Mouse (Mus musculus): ENCODE measurements around the gene Pom121.
A peak's percentile ranks its signal among the peaks of the same experiment; 100 is the strongest.
"Not testable (repeated sequence)": the region's sequence is repeated elsewhere in the genome, so short reads cannot be mapped to it uniquely, and the experiment has no call there.

Pom121 gene

DNA sequence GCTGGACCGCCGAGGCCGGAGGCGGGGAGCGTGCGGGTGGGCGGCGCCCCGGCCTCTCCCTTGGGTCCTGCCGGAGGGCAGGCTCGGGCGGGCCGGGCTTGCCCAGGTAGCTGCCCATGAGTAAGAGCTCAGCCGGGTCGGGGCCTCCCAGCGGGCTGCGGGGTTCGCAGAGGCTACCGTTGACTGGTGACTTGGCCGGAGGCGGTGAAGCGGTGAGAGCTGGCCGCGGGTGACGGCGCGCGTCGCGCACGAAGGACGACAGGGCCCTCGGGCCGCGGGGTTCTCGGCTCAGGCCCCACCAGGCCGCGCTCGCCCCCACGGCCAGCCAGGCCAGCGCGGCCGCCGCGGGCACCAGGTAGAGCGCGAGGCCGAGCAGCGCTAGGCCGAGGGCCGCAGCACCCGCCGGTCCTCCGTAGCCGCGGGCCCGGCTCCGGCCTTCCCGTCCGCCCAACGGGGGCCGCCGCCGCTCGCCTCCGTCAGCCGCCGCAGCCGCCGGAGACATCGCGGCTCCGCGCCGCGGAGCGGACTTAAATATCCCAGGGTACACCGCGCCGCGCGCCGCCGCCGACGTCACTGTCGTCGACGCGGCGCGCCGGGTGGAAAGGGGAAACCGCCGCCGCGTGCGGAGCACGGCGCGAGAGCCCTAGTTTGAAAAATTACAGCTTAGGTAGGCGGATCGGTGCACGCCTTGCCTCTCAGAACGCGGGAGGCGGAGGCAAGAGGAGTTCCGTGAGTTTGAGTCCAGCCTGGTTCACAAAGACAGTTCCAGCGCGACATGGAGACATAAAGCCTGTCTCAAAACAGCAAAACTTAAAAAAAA is at the start of gene Pom121:
Pom121 (minus strand) TSS at position 543 of the 820 bp plus-strand sequence.
- peak; percentile 66 for DNase-seq (ENCODE audit: low read depth, low spot score)

DNA sequence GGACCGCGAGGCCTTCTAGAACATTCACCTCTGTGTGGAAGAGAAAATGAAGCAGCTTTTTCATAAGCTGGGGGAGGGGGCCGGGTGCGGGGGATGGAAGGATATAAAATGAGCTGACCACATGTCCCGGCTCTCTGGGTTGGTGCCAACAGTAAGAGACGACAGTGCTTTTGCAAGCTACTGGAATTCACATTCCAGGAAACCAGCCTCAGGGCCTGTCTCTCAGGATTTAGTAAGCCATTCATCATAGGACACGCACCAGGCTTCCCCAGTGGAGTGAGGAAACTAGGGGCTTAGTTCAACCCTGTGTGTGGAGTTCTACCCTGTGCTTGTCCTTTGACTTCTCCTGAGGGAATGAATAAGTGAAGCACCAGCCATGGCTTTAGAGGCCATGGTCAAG is 48.1 kb upstream of the Pom121 start:
- DNase-seq (ENCODE audit: low read depth, low spot score), result no peak

DNA sequence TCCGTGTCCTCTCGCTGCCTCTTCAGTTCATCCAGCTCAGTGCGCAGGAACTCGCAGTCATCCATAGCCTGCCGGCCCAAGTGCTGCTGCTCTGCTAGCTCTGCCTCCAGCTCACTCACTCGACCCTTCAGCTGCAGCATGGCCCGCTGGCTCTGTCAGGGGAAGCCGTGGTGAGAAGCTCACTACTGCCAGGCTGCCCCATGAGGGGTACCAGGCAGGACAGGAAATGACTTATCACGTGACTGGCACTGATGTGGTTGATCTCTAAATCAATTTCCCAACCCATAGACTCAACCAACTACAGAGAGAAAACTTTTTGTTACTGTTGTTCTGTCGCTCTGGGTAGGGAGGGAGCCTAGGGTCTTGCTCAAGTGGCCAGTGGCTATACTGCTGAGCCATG is 40.7 kb upstream of the Pom121 start:
- DNase-seq (ENCODE audit: low read depth, low spot score), result no peak

DNA sequence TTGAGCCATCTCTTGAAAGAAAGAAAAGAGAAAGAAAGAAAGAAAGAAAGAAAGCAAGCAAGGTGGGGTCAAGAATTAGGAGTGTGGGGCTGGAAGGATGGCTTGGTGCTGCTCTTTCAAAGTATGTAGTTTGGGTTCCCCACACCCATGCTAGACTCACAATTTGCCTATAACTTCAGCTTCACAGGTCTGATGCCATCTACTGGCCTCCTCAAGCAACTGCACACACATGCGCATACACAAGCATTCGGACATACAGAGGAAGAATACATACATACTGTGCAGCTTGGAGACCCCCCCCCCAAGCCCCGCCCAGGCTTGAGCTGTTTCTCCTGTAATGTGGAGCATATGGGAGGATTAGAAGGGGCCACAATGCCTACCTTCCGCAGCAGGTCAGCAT is 39.5 kb upstream of the Pom121 start:
- DNase-seq (ENCODE audit: low read depth, low spot score), result no peak

DNA sequence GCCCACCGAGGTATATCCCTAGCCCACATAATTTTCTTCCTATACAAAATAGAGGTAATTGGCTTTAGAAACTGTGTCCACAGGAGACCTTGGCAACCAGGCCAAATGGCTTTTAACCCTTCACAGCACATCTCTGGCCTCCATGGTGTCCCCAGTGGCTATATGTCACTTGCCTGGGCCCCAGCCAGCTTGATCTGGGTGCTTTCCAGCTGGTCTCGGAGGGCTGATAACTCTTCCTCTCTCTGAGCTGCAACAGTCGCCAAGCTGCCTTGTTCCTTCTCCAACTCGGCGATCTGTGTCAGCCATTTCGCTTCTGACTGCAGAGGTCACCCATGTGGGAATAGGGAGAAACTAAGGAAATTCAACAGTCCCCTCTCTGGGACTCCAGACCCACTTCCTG is 36.8 kb upstream of the Pom121 start:
- DNase-seq (ENCODE audit: low read depth, low spot score), result no peak

DNA sequence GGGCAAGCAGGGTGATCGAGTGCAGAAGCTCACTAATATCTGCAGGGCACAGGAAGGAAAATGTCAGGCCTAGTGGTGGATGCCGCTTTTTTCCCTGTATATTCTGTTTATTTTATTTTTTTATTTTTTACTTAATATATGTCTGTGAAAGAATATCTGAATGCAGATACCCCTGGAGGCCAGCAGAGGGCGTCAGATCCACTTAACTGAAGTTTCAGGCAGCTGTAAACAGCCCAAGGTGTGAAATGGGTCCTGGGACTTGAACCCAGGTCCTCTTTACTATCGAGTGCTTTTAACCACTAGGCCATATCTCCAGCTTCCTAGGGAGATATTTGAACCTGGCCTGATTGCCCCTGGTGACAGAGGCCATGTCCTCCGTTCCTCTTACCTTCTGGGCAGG is 34.4 kb upstream of the Pom121 start:
- no peak for DNase-seq (ENCODE audit: low read depth, low spot score)

DNA sequence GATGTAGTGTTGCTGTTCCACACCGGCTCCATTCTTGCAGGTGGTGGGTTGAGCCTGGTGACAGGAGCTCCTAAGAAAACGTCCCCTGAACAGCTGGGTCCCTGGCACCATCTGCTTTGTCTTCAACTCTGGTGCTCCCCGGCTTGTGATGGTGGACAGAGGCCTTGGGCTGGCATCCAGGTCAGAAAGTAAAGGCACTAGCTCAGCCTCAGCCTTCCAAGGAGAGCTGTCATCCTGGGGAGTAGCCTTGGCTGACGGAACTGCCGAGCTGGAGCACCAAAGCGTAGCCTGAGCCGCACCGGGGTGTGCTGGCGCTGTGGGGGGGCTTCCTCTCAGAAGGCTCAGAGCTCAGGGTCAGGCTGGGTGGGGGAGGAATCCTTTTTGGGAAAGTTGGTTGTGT is 15.9 kb upstream of the Pom121 start:
- no peak for DNase-seq (ENCODE audit: low read depth, low spot score)

DNA sequence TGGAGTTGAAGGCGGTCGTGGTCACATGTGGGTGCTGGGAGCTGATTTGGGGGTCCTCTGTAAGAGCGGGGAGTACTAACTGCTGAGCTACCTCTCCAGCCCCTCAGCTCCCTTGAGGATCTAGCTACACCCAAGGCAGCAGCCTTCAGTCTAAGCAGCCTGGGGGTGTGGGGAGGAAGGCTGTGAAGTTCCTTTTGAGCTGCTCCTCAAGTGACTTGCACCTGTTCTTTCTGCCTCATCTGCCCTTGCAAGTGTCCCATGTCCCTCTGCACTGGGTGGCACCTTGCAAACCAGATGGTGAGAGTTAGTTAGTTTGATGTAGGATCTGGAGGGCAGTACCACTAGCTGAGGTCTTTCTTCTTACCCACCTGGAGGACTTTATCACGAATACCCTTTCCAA is 13.8 kb upstream of the Pom121 start:
- DNase-seq (ENCODE audit: low read depth, low spot score), result no peak

DNA sequence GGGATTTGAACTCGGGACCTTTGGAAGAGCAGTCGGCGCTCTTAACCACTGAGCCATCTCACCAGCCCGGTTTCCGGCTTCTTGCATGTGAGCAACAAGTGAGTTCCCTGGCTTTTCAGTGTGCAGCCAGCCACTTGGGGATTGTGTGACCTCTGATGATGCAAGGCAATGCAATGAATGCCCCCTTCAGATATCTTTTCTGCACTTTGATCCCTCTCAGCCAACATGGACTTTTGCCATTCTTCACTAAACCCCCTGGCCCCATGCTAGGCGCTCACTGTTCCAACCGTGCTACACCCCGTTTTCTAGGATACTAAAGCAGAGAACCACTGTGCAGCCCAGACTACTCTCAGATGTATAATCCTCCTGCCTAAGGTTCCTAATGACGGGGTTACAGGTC is 11.1 kb upstream of the Pom121 start:
- no peak for DNase-seq (ENCODE audit: low read depth, low spot score)

DNA sequence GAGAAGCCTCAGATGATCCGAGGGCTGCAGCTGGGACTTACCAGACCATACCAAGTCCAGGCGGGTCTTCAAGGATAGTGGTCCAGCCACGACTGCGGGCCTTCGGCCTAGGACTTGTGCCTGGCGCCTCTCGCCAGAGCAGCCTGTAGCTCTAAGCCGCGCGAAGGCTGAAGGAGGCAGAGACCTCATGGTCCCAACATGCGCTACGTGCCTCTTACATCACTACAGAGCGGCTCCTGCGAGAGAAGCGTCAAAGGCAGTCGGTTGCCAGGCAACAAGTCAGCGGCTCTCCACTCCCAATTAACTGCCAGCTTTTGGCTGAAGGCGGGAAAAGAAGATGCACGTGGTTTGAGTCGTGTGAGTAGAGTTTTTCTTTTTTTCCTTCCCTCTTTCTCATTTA is 10.3 kb upstream of the Pom121 start:
- peak; percentile 63 for DNase-seq (ENCODE audit: low read depth, low spot score)

DNA sequence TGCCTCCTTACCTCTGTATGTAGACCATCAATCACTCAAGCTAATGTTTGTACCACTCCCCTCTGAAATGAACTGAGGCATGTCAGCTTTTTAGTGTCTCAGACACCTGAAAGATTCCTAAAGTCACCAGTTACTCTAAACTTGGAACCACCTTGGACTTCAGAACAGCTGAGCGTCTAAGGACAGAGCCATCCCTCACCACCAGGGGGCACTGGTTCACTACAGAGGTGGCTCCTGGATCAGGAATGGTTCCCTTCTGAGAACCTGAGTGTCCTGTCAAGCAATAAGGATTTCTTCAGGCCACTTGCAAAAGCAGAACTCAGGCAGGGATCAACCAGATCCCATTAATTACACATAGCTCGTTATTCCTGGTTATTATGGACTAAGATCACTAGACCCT is 5.9 kb upstream of the Pom121 start:
- no peak for DNase-seq (ENCODE audit: low read depth, low spot score)

DNA sequence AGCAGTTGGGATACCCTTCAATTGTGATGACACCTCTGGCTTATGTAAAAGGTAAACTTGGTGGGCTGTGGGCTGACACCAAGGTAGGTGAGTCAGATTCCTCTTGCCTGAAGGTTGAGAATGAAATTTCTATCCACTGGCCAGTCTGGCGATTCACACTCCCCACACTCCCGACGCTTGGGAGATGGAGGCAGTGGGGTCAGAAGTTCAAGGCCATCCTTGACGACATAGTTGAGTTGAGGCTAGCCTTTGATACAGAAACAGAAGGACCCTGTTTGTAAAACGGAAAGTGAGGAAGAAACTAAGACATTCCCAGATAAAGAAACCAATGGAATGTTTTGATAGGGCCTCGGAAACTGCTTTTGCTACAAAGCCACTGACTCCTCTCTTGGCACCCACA is 5.0 kb upstream of the Pom121 start:
- no peak for DNase-seq (ENCODE audit: low read depth, low spot score)

DNA sequence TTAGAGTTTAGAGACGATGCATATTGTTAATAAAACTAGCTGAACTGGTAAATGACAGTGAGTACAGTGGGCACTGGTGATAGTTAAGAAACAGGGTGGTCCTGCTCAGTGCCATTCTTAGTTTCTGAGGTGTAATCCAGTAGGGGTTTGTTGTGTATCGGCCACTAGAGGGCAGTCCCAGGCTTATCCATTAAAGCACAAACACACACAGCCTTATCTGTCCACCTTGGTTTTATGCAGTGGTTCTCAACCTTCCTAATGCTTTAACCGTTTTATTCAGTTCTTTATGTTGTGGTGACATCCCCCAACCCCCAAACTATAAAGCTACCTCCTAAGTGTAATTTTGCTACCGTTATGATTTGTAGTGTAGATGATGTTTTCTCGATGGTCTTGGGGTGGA is 1.5 kb upstream of the Pom121 start:
- DNase-seq (ENCODE audit: low read depth, low spot score), result no peak

DNA sequence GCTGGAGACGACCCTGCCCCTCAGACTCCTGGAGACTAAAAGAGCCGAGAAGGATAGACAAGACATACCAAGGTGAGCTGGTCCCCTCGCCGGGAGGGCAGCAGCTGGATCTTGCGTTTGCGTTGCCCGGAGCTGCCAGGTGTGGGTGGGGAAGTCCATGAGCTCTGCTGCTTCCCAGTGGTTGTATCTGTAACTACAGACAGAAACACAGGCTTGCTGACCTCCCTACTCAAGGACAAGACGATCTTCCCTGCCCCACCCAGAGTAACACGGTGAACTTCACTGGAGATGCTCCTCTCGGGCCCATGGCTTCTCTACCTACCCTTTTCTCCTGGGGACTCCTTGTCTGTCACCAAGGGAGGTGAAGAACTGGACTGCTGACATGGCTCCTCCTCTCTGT is 10.6 kb downstream of the Pom121 start:
- no peak for DNase-seq (ENCODE audit: low read depth, low spot score)

DNA sequence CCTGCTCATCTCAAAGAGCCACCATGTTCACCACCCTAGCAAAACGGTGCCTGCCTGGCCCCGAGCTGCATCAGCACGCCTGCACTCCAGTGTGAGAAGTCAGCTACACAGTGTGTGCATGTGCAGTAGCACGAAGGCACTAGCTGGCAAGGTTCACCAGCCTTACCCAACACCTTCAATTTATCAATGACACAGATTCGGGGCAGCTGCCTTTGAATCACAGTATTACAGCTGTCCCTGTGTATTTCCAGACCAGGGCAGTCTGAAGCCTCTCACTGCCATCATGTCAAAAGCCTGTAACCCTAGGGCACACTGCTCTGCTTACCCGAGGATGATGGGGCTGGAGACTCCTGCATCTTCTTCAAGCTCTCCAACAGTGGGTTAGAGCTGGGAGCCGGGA is 11.6 kb downstream of the Pom121 start:
- DNase-seq (ENCODE audit: low read depth, low spot score), result no peak

DNA sequence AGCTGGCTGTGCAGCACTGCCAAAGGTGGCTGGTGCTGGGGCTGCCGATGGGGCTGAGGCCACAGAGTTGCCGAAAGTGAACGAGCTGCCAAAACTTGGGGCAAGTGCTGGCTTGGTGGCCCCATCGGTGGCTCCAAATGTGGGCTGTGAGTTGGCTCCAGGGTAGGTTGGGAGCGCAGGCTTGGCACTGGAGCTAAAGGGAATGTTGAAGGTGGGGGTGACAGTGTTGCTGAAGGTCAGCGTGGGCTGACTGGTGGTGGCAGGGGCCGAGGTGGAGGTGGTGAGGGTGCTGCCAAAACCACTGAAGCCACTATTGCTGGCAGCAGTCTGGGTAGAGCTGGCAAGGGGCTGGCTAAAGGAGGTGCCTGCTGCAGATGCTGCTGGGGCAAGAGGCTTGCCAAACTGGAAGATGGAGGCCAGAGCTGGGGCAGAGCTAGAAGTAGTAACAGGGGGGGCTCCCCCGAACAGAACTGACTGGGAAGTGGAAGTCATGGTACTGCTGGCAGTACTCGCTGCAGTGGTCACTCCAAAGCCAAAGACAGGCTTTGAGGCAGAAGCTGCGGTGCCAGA is 12.9 kb downstream of the Pom121 start:
- DNase-seq (ENCODE audit: low read depth, low spot score), result no peak

DNA sequence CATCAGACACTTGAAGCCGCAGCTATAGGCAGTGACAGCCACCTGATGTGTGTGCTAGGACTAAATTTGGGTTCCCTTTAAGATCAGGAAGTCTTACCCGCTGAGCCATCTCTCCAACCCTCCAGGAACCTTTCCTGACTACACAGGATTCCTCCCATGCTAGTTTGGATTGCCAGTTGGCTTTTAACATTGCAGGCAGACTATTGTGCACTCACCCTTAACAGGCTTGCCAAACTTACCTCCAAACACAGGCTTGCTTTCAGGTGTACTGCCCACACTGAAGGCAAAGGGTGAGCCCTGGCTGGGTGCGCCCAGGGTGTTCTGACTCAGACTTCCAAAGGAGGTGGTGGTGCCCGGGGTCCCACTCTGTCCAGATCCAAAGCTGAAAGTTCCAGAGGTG is 13.7 kb downstream of the Pom121 start:
- DNase-seq (ENCODE audit: low read depth, low spot score), result no peak

DNA sequence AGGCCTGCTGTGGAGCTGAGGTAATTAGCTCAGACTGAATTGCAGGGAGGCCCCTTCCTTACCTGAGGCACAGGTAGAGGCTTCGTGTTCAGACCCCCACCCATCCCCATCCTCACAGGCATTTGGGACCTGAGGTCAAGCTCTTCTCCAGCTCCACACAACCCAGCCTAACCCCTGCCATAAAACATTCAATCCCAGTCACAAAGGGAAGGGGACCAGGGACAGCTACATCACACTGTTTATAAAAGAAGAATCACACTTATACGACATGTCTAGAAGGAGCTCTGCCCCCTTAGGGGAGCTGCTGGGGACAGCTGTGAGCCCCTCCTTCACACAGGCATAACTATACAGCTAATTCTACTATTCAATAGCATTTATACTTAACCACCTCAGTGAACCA is 18.0 kb downstream of the Pom121 start:
- no peak for DNase-seq (ENCODE audit: low read depth, low spot score)

DNA sequence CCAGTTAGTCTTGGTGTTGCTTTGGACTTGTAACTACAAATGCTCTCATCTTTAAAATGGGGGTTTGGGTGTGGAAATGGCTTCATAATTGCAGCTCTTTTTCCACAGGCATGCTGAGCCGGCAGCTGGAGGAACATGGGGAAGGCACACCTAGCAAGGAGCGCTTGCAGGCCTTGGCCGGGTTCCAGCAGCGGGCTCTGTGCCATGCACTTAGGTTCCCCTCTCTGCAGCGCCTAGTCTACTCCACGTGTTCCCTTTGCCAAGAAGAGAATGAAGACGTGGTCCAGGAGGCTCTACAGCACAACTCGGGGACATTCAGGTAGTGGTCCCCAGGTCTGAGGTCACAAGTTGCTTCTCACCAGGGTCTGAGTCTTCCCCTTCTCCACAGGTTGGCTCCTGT is 19.2 kb downstream of the Pom121 start:
- no peak for DNase-seq (ENCODE audit: low read depth, low spot score)

DNA sequence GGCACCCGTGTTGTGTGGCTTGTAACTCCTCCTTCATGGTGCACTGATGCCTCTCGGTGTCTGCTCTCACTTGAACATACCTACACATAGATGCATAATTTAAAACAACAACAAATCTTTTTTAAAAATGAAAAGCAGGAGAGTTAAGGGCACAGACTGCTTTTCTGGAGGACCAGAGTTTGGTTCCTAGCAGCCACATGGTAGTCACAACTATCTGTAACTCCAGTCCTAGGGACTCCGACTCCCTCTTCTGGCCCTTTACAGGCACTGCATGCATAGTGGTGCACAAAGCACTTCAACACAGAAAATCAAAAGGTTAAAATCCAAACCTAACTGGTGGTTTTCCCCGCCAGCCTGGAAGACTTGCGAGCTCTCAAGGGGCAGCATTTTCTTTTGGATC is 20.7 kb downstream of the Pom121 start:
- DNase-seq (ENCODE audit: low read depth, low spot score), result no peak

DNA sequence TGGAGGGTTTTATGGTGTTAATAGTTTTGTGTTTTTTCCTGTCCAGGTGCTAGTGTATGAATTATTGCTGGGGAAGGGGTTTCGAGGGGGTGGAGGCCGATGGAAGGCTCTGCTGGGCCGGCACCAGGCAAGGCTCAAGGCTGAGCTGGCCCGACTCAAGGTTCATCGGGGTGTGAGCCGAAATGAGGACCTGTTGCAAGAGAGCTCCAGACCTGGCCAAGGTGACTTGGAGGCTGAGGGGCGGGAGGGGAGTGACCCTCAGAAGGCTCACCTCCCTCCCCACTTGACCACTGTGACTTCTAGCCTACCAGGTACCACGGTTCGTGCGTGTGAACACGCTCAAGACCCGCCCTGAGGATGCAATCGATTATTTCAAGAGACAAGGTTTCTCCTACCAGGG is 23.2 kb downstream of the Pom121 start:
- DNase-seq (ENCODE audit: low read depth, low spot score), result no peak

DNA sequence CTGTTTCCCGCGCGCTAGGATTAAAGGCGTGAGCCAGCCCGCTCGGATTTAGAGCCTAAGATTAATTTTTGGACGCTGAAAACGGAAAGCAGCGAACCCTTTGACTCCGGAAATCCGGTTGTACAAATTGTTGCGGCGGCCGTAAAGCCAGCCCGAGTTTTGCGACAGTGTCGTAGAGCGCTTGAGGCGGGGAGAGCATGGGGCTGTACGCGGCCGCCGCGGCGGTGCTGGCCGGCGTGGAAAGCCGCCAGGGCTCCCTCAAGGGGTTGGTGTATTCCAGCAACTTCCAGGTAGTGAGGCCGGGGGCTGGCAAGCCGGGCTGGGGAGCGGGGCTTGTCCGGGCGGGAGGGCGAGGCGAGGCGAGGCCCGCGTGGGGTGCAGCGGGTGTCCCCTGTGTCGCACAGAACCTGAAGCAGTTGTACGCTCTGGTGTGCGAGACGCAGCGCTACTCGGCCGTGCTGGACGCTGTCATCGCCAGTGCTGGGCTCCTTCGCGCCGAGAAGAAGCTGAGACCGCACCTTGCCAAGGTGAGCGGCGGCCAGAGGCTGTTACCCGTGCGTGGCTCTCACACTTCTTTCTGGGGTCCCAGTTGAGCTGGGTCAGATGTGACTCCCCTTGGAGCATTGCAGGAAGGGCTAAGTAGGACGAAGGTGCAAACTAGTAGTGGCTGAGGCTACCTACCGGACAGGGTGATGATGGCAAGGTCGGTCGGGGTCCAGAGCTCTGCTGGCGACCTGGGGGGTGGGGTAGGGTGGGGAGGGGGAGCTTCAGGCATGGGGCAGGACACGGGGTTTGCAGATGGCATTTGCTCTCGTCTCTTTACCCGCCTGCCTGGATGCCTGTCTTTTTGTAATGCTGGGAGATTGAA is 24.3 kb downstream of the Pom121 start, which contains the start of gene Nsun5:
Nsun5 (plus strand) TSS at position 167 of the 868 bp plus-strand sequence.
- DNase-seq (ENCODE audit: low read depth, low spot score), result peak; percentile 86

DNA sequence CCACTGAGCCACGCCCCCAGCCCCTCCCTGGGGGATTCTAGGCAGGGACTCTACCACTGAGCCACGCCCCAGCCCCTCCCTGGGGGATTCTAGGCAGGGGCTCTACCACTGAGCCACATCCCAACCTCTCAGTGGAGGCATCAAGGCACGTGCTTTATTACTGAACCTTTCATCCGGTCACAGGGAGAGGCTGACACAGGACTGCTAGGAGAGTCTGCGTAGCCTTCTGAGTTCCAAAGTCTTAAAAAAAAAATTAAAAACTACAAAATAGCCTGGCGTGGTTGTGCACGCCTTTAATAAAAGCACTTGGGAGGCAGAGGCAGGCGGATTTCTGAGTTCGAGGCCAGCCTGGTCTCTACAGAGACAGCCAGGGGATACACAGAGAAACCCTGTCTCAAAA is 25.1 kb downstream of the Pom121 start:
- DNase-seq (ENCODE audit: low read depth, low spot score), result not testable (repeated sequence)
